Mouse (Mus musculus) G1E-ER4 (cell line): ENCODE results near the gene Fam19a5. TPM values are rescaled to one million over a fixed set of nuclear protein-coding genes. Genes with fewer than 3 reads are reported as not detected.

ENCODE experiments used
- GATA1 ChIP-seq: IDR thresholded peaks from one replicate; pipeline ENCODE4 v1.8.0; 2012; ENCODE audit warnings: low read length, inconsistent platforms
- polyA plus RNA-seq: library from polyadenylated mRNA; stranded (reverse); fragments of >175 nt; gene quantifications from 2 replicates; pipeline ENCODE4 v1.2.3, GENCODE M21; 2012

Gene Fam19a5
- not detected in 2 replicates for polyA plus RNA-seq

- TF ChIP-seq GATA1: no peak
Measured at GRCm38 (mm10) chr15:87543599-87544338, at the start of gene Fam19a5. Gene Fam19a5 (plus strand): TSS chr15:87544299.

- no peak for TF ChIP-seq GATA1
Measured at GRCm38 (mm10) chr15:87501737-87502136, 42.4 kb upstream of the Fam19a5 start.

- no peak for TF ChIP-seq GATA1
Measured at GRCm38 (mm10) chr15:87507349-87507748, 36.8 kb upstream of the Fam19a5 start.

GRCm38 (mm10) chr15:87510886-87511285, 33.2 kb upstream of the Fam19a5 start:
- TF ChIP-seq GATA1: no peak

GRCm38 (mm10) chr15:87518161-87518560, 25.9 kb upstream of the Fam19a5 start:
- no peak for TF ChIP-seq GATA1

GRCm38 (mm10) chr15:87529271-87529670, 14.8 kb upstream of the Fam19a5 start:
- no peak for TF ChIP-seq GATA1

- no peak for TF ChIP-seq GATA1
Measured at GRCm38 (mm10) chr15:87541656-87542055, 2.4 kb upstream of the Fam19a5 start.

- TF ChIP-seq GATA1: no peak
Measured at GRCm38 (mm10) chr15:87544401-87545129, 466 bp downstream of the Fam19a5 start.

- TF ChIP-seq GATA1: no peak
Measured at GRCm38 (mm10) chr15:87545130-87545642, 1.1 kb downstream of the Fam19a5 start.

GRCm38 (mm10) chr15:87545731-87546360, 1.7 kb downstream of the Fam19a5 start:
- TF ChIP-seq GATA1: no peak

GRCm38 (mm10) chr15:87547022-87547421, 2.9 kb downstream of the Fam19a5 start:
- TF ChIP-seq GATA1: no peak

GRCm38 (mm10) chr15:87549724-87550123, 5.6 kb downstream of the Fam19a5 start:
- no peak for TF ChIP-seq GATA1

- no peak for TF ChIP-seq GATA1
Measured at GRCm38 (mm10) chr15:87550756-87551155, 6.7 kb downstream of the Fam19a5 start.

GRCm38 (mm10) chr15:87551556-87551955, 7.5 kb downstream of the Fam19a5 start:
- no peak for TF ChIP-seq GATA1

GRCm38 (mm10) chr15:87555811-87556210, 11.7 kb downstream of the Fam19a5 start:
- no peak for TF ChIP-seq GATA1

GRCm38 (mm10) chr15:87564331-87564730, 20.2 kb downstream of the Fam19a5 start:
- no peak for TF ChIP-seq GATA1
